Mouse (Mus musculus): ENCODE measurements at regions not wholly inside any gene's neighbourhood (a gene's known extent, or its start where the extent isn't known, plus 50 kb on each side); places are given as distances from the start of the nearest gene placed in this dataset.

DNA sequence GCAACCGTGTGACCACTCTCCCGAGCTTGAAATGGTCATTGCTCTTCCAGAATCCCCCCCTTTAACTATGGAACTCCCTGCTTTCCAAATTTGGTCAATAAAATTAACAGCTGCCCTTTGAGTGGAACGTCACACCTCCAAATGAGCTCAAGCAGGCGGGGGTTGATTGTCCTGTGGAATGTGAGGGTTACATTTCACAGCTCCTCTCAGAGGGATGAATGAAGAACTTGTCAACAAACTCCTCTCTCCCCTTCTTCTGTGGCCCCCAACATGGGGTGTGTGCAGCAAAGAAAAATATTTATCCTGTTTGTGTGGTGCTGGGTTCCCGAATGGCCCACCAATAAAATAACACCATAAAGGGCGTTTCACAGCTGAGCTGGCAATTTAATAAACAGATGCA, 344.8 kb upstream of the Sall1 start:
- no peak for ATAC-seq (replicated peaks; ENCODE audit: low FRiP score, low TSS enrichment, poor library complexity, severe bottlenecking)

DNA sequence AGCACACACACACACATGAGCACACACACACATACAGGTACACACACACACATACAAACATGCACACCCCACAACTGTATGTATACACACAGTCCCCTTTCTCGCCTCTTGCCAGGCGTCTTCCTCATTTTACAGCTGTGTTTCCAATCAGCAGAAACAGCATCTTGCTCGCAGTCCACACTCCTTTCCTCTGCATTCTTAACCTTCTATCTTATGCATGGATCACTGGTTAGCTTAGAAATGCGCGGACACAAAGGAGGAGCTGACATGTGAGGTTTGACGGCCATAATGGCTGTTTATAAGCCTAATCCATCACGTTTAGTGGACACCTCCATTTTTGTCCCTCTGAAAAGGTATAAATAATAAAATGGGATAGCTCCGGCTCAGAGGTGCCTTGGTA, 343.3 kb upstream of the Sall1 start:
- ATAC-seq (replicated peaks; ENCODE audit: low FRiP score, low TSS enrichment, poor library complexity, severe bottlenecking): no peak

DNA sequence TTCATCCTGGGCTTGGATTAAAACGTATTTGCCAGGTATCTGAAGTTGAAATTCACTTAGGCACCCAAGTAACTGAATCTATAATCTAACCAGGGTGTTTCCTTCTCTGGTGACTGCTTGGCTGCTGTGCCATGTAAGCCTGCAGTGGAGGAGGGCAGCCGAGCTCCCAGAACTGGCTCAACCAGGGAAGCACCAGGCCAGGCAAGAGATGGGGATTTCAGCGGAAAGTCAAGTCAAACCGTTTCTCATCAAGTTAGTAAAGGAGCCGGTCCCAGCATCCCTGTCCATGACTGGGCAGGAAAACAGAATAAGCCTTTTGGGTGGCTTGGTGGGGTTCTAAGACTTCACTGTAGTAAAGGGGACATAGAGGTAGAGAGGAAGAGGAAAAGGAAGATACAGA, 341.1 kb upstream of the Sall1 start:
- no peak for ATAC-seq (replicated peaks; ENCODE audit: low FRiP score, low TSS enrichment, poor library complexity, severe bottlenecking)

DNA sequence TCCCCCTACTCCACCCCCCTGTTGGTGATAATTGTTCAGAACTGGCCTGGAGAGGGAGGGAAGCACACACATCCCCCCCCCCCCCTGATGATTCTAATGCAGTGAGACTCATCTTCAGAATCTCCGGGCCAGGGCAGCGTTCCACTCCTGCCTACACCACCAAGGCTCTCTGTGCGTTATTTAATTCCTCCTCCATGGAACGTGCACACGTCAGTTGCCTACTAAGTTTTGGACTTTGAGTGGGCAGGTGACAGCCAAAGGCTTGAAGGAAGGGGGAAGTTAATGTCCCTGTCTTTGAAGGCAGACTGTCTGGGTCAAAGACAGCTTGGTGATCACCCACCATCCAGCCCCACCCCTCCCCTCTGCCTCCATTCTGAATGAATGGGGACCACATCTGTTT, 339.8 kb upstream of the Sall1 start:
- no peak for ATAC-seq (replicated peaks; ENCODE audit: low FRiP score, low TSS enrichment, poor library complexity, severe bottlenecking)

DNA sequence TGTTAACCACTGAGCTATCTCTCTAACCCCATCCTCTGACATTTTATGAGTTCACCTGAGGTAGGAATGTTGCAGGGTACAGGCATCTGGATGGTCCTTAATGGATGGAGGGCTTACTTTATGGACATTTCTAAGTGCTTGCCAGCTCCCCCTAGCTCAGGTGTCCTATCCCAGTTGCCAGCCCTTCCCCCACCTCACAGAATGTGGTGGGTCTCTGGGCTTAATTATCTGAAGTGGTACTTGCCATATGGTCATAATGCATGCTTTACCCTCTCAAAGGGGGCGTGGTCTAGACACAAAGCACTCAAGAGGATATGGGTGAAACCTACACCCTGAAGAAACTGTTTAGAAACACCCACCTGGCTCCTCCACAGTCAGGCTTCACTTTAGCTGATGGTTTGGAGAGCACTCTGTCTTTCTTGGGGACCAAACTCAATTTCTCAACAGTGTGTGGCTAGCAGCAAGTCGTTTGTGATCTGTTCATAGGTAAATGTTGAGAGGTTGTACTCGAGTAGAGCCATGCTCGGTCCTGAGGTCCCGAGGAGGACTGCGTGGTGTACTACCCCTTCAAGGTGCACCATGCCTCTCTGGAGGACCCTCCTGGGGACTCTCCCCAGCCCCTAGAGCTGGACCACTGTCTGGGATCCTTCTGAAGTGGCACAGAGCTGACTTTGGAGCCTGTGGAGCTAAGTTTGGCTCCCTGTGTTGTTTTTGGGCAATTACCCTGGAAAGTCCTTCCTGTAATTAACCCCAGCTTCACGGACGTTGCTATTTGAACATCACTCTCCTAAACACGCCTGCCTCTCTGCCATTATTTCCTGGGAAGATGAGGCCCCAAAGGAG, 338.8 kb upstream of the Sall1 start:
- ATAC-seq (replicated peaks; ENCODE audit: low FRiP score, low TSS enrichment, poor library complexity, severe bottlenecking): no peak

DNA sequence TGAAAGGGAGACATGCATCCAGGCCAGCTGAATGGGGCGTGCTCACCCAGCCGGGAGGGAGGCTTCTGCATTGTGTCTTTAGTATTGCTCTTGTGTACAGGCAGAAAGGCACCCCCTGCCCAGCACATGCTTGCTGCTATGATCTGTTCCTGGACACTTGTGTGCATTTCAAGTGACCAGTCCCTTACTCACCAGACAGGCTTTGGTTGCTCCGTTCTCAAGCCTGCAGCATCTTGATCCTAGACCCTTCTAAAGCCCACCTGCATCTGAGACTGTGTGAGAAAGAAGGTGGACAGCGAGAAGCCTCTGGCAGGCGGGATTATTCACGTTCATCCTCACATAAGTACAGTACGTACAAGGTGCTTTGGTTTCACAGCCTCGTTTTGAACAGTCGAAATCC, 336.5 kb upstream of the Sall1 start:
- no peak for ATAC-seq (replicated peaks; ENCODE audit: low FRiP score, low TSS enrichment, poor library complexity, severe bottlenecking)

DNA sequence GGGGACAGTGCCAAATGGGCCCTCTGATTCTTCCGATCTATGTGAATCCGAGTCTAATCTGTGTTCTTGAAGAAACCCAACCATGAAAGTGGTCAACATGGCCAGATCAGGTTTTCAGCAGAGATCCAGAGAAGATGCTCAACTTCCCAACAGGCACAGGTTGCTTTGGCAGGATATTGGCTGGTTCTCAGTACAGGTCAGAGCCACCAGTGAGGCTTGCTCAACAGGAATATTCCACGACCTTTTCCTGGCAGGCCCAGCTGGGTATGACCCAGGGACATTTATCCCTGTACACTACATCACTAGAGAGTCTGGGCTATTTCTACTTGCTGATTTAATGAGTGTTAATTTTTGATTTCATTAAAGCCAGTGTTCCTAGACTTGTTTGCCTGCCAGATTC, 328.8 kb upstream of the Sall1 start:
- ATAC-seq (replicated peaks; ENCODE audit: low FRiP score, low TSS enrichment, poor library complexity, severe bottlenecking): no peak

DNA sequence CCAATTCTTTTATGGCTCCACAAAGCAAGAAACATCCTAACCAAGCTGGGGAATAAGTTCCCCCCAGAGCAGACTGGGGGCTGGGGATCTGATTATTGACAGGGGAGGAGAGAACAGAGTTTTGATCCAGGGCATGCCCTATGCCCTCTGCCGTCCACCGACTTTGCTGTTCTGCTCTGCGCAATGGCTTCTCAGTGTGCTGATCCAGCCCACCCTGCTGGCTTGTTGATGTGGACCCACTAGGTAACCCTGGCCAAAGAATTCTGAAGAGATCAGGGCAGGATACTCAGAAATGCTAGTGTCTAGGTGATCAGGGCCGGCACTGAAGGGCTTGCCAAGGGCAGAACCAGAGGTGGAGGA, 327.8 kb upstream of the Sall1 start:
- ATAC-seq (replicated peaks; ENCODE audit: low FRiP score, low TSS enrichment, poor library complexity, severe bottlenecking): no peak

DNA sequence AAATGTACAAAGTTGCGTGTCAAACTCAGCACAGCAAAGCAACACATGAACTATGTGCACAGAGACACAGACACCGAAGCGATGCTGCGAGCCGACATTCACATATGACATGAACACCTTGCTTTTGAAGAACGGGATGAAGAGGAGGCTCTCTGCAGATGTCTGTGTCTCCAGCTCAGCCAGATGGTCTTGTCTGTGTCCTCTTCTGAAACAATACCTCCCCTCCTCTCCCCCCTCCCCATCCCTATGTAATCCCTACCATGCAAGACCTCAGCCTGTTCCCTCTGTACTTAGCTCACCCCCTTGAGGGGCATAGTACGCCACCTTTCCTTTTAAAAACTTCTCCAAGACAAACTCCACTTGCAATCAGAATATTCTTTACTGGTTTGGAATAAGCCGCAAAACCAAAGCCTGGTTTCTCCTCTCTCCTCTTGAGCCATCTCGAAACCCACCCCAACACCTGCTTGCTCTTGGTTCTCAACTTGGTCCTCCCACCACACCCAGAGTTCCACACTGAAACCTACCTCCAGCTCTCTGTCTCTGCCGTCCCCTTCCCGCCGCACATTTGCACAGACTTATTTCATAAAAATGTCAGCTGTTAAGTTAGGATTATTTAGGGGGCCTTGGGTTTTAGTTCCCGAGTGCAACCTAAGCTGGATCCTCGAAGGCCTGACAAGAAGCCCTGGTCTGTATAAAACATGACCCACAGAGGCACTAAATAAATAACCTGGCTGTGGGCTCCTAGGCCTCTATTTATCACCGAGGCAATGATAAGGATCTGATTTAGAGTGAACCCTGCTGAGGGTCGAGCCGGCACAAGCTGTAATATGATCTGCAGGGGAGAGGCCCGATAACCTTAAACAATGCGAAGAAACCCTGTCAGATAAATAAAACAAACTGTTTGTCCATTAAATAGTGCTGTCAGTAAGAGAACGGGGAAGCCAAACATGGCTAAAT, 327.1 kb upstream of the Sall1 start:
- ATAC-seq (replicated peaks; ENCODE audit: low FRiP score, low TSS enrichment, poor library complexity, severe bottlenecking): no peak

DNA sequence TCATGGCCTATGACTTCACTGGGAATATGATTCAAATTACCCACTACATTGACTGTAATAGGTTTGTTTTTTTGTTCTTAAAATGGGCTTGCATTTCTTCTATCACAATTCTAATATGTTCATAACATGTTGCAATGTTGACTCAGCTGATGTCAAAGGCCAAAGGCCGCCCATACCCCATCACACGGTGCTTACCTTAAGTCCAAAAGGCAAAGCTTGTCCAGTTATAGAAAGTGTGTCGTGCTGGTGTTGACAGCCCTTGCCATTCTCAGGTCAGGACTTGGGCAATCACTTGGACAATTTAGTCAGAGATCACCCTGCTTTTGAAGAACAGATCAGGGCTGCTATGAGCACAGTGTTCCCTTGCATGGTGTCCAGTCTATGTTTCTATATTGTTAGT, 321.5 kb upstream of the Sall1 start:
- ATAC-seq (replicated peaks; ENCODE audit: low FRiP score, low TSS enrichment, poor library complexity, severe bottlenecking): no peak

DNA sequence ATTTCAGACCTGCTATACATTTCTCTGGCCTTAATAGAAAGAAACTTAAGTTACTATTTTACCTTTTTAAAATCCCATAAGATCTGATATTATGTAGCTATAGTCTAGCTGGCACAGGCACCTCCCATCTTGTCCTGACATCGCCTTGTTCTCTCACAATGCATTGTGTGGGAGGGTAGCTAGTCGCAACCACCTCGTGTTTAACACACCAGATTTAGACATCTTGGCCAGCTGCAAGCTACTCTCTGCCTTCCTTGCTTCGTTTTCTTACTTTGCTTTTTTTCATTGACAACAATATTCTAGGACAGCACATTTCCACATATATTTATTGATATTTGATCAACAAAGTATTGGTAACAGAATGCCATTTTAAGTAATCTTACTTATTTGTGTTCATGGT, 314.4 kb upstream of the Sall1 start:
- no peak for ATAC-seq (replicated peaks; ENCODE audit: low FRiP score, low TSS enrichment, poor library complexity, severe bottlenecking)

DNA sequence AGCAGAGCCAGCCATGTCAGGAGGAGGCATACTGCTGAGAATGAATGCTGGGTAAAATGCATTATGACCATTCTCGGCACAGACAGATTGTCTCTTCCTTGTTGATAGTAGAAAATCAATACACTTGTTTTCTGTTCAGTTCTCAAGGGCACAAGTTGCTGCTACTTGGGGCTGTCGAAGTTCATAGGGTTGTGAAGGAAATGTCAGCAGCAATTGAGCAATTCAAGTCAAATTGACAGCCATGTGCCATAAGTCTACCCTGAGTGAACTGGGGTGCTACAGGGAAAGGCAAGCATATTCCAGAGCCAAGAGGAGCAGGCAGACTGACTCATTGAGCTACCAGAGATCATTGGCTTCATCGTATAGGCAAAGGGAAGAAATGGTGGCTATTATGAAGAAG, 301.6 kb upstream of the Sall1 start:
- no peak for ATAC-seq (replicated peaks; ENCODE audit: low FRiP score, low TSS enrichment, poor library complexity, severe bottlenecking)

DNA sequence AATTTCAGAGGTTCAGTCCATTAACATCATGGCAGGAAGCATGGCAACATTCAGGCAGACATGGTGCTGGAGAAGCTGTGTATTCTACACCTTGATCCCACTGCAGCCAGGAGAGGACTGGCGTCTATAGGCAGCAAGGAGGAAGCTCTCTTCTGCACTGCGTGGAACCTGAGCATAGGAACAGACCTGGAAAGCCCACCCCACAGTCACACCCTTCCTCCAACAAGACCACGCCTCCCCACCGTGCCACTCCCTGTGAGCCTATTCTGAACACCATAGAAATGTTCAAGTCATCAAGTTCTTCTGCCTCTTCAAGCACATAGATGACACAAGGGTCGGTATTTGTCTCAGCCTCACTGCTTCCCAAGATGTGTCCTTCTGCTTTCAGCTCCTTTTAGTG, 297.7 kb upstream of the Sall1 start:
- ATAC-seq (replicated peaks; ENCODE audit: low FRiP score, low TSS enrichment, poor library complexity, severe bottlenecking): no peak

DNA sequence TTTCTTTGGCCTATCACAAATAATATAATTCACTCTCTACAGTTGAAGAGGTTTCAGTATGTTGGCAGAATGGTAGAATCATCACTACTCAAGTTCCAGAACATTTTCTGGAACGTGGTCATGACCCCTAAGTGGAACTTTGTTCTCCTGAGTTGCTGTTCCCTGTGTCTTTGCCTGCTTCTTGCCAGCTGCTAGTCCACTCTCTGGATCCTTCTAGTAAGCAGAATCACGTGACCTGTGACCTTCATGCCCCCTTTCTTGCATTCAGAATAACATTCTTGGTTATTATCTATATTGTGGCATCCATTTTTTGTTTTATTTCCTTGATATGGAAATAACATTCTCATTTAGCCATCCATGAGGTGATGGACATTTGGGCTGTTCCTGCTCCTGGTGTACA, 291.5 kb upstream of the Sall1 start:
- ATAC-seq (replicated peaks; ENCODE audit: low FRiP score, low TSS enrichment, poor library complexity, severe bottlenecking): no peak

DNA sequence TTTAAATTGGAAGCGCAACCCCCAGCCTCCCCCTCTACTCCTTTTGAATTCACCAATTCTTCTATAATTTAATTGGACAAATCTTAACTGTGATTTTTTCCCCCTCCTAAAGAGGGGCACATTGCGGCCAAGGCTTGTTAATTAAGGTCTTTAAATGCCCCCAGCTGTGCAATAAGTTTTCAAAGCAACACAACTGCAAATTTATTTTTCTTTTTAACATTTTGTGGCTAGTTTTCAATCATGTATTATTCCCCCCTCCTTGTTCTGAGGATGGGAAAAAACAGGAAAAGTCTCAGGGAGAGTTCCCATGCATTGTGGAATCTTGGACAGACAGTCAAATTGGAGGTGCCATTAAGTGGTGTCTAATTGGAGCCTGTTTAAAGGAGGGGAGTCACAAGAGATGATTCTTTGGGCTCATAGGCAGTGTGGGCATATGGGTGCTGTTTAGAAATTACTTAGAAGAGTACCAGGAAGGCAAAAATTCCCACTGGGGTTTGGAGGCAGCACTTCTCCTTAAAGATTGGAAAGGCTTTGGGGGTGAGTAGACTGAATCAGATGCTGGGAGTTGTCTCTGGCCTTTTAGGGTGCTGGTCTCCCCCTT, 281.9 kb upstream of the Sall1 start:
- no peak for ATAC-seq (replicated peaks; ENCODE audit: low FRiP score, low TSS enrichment, poor library complexity, severe bottlenecking)

DNA sequence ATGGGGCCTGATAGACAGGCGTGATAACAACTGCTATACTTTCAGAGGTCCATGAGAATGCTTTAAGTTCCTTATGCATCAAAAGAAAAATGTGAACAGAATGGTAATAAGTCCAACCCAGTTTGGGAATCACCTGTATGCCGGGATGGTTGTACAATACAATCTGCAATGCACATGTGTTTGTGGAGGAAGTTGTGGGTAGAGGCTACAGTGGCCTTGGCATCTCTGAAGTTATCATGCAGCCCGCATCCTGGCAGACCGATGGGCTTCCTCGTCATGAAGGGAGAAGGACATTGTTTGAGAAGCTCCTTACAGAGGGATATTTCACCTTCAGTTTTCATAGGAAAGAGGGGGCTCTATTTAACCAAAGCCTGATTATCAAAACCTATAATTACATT, 281.3 kb upstream of the Sall1 start:
- no peak for ATAC-seq (replicated peaks; ENCODE audit: low FRiP score, low TSS enrichment, poor library complexity, severe bottlenecking)

DNA sequence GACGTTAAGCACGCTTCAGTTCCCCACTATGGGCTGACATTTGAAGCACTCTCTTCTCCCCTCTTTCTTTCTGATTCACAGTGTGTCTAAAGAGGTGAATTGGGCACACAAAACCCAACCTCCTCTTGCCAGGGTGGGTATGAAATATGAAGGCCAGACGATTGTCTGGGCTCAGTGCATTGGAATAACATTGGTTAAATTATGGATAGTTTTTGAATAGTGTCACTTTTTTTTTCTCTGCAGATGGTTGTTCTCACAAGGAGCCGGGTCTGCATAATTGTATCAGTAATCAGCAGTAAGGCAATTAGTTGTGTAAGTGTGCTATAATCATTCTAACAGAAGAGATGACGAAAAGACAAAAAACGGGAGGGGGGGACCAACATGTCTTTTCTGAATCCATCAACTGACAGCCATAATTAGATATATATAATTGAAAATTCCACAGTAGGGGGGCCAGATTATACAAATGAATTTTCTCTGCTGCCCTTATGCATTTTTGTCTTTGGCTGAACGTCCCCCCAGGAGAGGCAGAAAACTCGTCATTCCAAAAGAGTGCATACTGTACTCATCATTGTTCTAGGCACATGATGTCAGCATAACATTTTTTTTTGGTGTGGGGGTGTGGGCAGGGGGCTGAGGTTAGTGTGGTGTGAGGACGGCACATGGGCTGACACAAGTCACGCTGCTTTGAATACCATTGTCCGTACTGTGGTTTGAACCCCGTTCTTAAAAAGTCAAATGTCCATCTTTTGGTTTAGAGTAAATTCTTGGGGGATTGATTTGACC, 280.7 kb upstream of the Sall1 start:
- ATAC-seq (replicated peaks; ENCODE audit: low FRiP score, low TSS enrichment, poor library complexity, severe bottlenecking): no peak

DNA sequence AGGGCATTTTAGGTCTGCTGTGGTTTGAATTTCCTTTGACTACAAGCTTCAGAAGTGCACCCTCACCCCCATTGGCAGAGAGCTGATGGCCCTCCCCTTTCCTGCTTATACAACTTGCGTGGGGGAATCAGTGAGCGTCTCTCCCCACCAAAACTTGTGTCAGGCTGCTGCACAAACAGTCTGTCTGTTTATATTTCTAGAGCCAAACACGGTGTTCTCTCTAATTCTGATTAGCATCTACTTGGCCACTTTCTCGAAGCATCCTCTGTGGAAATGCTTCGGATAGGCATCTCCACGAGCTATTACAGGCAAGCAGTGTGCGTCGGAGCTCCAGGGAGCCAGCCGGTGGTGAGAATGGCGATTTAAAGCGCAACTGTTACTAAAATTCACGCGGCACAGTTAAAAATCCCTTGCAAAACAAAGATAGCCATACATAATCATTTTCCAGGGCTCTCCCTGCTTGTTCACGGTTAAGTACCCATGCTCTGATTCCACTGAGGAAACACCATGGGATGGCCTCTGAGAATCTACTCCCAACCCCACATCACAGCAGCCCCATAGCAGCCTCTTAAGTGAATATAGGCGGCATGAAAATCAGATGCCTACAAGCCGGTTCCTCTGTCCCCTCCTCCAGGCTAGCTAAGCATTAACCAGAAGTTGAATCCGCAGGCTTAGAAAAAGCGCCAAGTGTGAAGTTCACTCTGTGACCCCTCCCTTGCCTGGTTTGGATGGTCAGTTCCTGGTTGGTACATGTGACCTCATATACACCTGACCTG, 273.7 kb upstream of the Sall1 start:
- no peak for ATAC-seq (replicated peaks; ENCODE audit: low FRiP score, low TSS enrichment, poor library complexity, severe bottlenecking)

DNA sequence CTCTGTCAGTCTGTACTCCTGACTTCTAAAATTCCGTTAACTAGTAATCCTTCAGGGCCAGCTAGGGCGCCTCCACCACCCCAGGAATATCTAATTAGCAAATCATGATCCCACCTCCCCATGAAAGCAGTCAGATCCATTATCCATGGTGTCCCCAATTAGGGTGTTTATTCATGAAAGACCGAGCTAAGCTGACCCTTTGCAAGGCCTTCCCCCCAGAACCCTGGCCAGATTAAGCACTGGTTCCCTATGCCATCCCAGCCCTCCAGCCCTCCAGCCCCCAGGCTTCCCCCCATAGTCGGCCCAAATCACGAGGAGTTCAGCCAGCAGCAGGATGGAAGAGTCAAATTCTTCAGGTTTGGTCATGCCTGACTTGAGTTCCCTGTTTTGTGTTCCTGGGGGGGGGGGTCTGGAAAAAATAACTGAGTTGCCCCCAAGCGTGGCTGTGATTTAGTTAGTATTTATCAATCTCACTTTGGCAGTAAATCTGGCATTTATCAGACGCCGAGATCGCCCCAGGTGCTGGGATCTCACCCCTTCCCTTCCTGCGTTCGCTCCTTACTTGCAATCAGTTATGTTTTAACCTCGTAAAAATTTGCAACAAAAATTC, 272.7 kb upstream of the Sall1 start:
- no peak for ATAC-seq (replicated peaks; ENCODE audit: low FRiP score, low TSS enrichment, poor library complexity, severe bottlenecking)

Measured in megakaryocyte-erythroid progenitor cell, adult 5-6 weeks (primary cell).